Mouse (Mus musculus): ENCODE results near the gene Timm17b. TPM values are rescaled to one million over a fixed set of nuclear protein-coding genes. Genes with fewer than 3 reads are reported as not detected.
A peak's percentile ranks its signal among the peaks of the same experiment; 100 is the strongest.

The Timm17b gene
- total and polyA plus RNA-seq, 3 experiments, result 107 to 381 TPM; not detected in 1

GRCm38 (mm10) chrX:7863181-7863580, 36.0 kb upstream of the Timm17b start:
- Histone ChIP-seq H3K36me3 (ENCODE audit: control insufficient read depth in 1 of 2, insufficient read depth in 2 of 2, low read length in 2 of 2) (peaks cover 3 to 15% of the 10 kb centered on the region in 2 experiments; a peak in 2 of 4 replicates), H3K27me3 (ENCODE audit: control insufficient read depth in 1 of 2, insufficient read depth in 2 of 2, low read length in 2 of 2) (no peaks in the 10 kb centered on the region), H3K4me1 (ENCODE audit: control insufficient read depth in 1 of 2, insufficient read depth in 2 of 2, low read length in 2 of 2) (no peaks in the 10 kb centered on the region), H3K4me3 (ENCODE audit: control insufficient read depth in 1 of 2, insufficient read depth in 1 of 2, low read depth in 2 of 2, low read length in 2 of 2) (no peak overlapping the region), H3K79me2 (ENCODE audit: control insufficient read depth, insufficient read depth, low read length, poor library complexity) (peaks cover 25% of the 10 kb centered on the region), H3K27ac (ENCODE audit: control insufficient read depth, low read depth, low read length) (no peak overlapping the region), H3K9me3 (replicated peaks; ENCODE audit: insufficient read depth, low read length) (no peaks in the 10 kb centered on the region), H3K9ac (ENCODE audit: control insufficient read depth, low read depth, low read length, poor library complexity, severe bottlenecking) (no peak overlapping the region)
- TF ChIP-seq MAZ (IDR thresholded peaks at IDR 0.05; ENCODE audit: low read depth, low read length) (no peak), CTCF (IDR thresholded peaks at IDR 0.05 in 2 of 3, conservative IDR thresholded peaks at IDR 0.05 in 1 of 3; ENCODE audit: control insufficient read depth in 1 of 3, insufficient read depth in 1 of 3, low read depth in 2 of 3, low read length in 3 of 3, poor library complexity in 1 of 3, severe bottlenecking in 1 of 3) (no peak), MYB (IDR thresholded peaks at IDR 0.05; ENCODE audit: low read depth, low read length) (no peak), HCFC1 (IDR thresholded peaks at IDR 0.05; ENCODE audit: low read depth, low read length) (no peak), ZC3H11A (IDR thresholded peaks at IDR 0.05; ENCODE audit: low read depth, low read length) (no peak), ETS1 (IDR thresholded peaks at IDR 0.05; ENCODE audit: low read depth, low read length) (no peak), MXI1 (IDR thresholded peaks at IDR 0.05; ENCODE audit: low read depth, low read length) (no peak), NELFE (IDR thresholded peaks at IDR 0.05; ENCODE audit: low read depth, low read length) (no peak), POLR2AphosphoS2 (IDR thresholded peaks at IDR 0.05; ENCODE audit: low read length) (no peak), RAD21 (IDR thresholded peaks at IDR 0.05; ENCODE audit: low read depth, low read length) (no peak), GATA1 (IDR thresholded peaks at IDR 0.05; ENCODE audit: low read depth, low read length) (no peak), UBTF (IDR thresholded peaks at IDR 0.05; ENCODE audit: borderline replicate concordance, insufficient read depth, low read depth, low read length) (no peak), MAX (IDR thresholded peaks at IDR 0.05; ENCODE audit: low read length) (no peak), TCF12 (IDR thresholded peaks at IDR 0.05; ENCODE audit: low read depth, low read length) (no peak)
- no peak for DNase-seq (ENCODE audit: low read depth, low spot score)

- H3K27ac ChIP-seq (ENCODE audit: control insufficient read depth, low read depth, low read length), result no peak overlapping the region
- H3K9ac ChIP-seq (ENCODE audit: control insufficient read depth, low read depth, low read length, poor library complexity, severe bottlenecking), result no peak overlapping the region
- H3K4me1 ChIP-seq (ENCODE audit: control insufficient read depth in 1 of 2, insufficient read depth in 2 of 2, low read length in 2 of 2), result no peaks in the 10 kb centered on the region
These were observed 34.6 kb upstream of the Timm17b start for GRCm38 (mm10) chrX:7864551-7864950.

More at GRCm38 (mm10) chrX:7864551-7864950, 34.6 kb upstream of the Timm17b start:
- TF ChIP-seq MAZ (IDR thresholded peaks at IDR 0.05; ENCODE audit: low read depth, low read length) (no peak), ZNF384 (IDR thresholded peaks at IDR 0.05; ENCODE audit: low read depth, low read length) (no peak), USF1 (IDR thresholded peaks at IDR 0.05; ENCODE audit: low read depth, low read length) (no peak), MEF2A (IDR thresholded peaks at IDR 0.05; ENCODE audit: extremely low read depth, insufficient replicate concordance, low read depth, low read length, poor library complexity, severe bottlenecking) (no peak), KAT2A (conservative IDR thresholded peaks at IDR 0.05; ENCODE audit: low read depth, low read length) (no peak), MYB (IDR thresholded peaks at IDR 0.05; ENCODE audit: low read depth, low read length) (no peak), MYC (IDR thresholded peaks at IDR 0.05; ENCODE audit: low read depth, low read length) (no peak), ZMIZ1 (IDR thresholded peaks at IDR 0.05; ENCODE audit: low read depth, low read length) (no peak), RCOR1 (IDR thresholded peaks at IDR 0.05; ENCODE audit: low read depth, low read length) (no peak), ZKSCAN1 (IDR thresholded peaks at IDR 0.05; ENCODE audit: low read depth, low read length) (no peak), NRF1 (IDR thresholded peaks at IDR 0.05; ENCODE audit: insufficient read depth, low read depth, low read length, poor library complexity, severe bottlenecking) (no peak), POLR2AphosphoS5 (IDR thresholded peaks at IDR 0.05; ENCODE audit: borderline replicate concordance, low read depth, low read length) (no peak), EP300 (IDR thresholded peaks at IDR 0.05; ENCODE audit: low read depth in 1 of 2, low read length in 2 of 2) (no peak), POLR2A (IDR thresholded peaks at IDR 0.05; ENCODE audit: control insufficient read depth in 1 of 2, insufficient read depth in 1 of 2, low read depth in 1 of 2, low read length in 2 of 2, poor library complexity in 1 of 2) (no peak), ZC3H11A (IDR thresholded peaks at IDR 0.05; ENCODE audit: low read depth, low read length) (no peak), UBTF (IDR thresholded peaks at IDR 0.05; ENCODE audit: borderline replicate concordance, insufficient read depth, low read depth, low read length) (no peak), ELF1 (IDR thresholded peaks at IDR 0.05; ENCODE audit: low read depth, low read length) (no peak), E2F4 (IDR thresholded peaks at IDR 0.05; ENCODE audit: borderline replicate concordance, low read depth, low read length) (no peak), CHD1 (IDR thresholded peaks at IDR 0.05; ENCODE audit: low read depth, low read length) (no peak)
- Histone ChIP-seq H3K9me3 (replicated peaks; ENCODE audit: insufficient read depth, low read length) (no peaks in the 10 kb centered on the region), H3K4me3 (ENCODE audit: control insufficient read depth in 1 of 2, insufficient read depth in 1 of 2, low read depth in 2 of 2, low read length in 2 of 2) (no peak overlapping the region), H3K27me3 (ENCODE audit: control insufficient read depth in 1 of 2, insufficient read depth in 2 of 2, low read length in 2 of 2) (no peaks in the 10 kb centered on the region), H3K79me2 (ENCODE audit: control insufficient read depth, insufficient read depth, low read length, poor library complexity) (peaks cover 22% of the 10 kb centered on the region), H3K36me3 (ENCODE audit: control insufficient read depth in 1 of 2, insufficient read depth in 2 of 2, low read length in 2 of 2) (peaks cover 3 to 13% of the 10 kb centered on the region in 2 experiments; a peak in 2 of 4 replicates)
- DNase-seq (ENCODE audit: low read depth, low spot score), result peak; percentile 44
